Mouse (Mus musculus) lung, postnatal 0 days (tissue): ENCODE data around the gene Cldn16. TPM values are rescaled to one million over a fixed set of nuclear protein-coding genes. Genes with fewer than 3 reads are reported as not detected.
"Not testable (repeated sequence)": the region's sequence is repeated elsewhere in the genome, so short reads cannot be mapped to it uniquely, and the experiment has no call there.

Experiments
- ATAC-seq: fragments of 200-750 bp; cut with Nextera tagmentation; 2 replicates; pipeline ENCODE4 v1.8.0; 2017; ENCODE audit warnings: moderate library complexity
- DNase-seq: peaks from one replicate; pipeline ENCODE4 v3.0.0-alpha.2; 2016; ENCODE audit warnings: low spot score
- H3K27ac ChIP-seq: fragments of 300-500 bp; sonication (generic); 2 replicates; pipeline ENCODE4 v1.5.1; 2014; ENCODE audit warnings: antibody characterized with exemption, mild to moderate bottlenecking, low read length, mixed read lengths
- H3K27me3 ChIP-seq: fragments of 300-500 bp; sonication (generic); replicated peaks from 2 replicates; pipeline ENCODE4 v1.6.1; 2014; ENCODE audit warnings: low read length, mixed read lengths; ENCODE audit not compliant: insufficient read depth
- H3K36me3 ChIP-seq: fragments of 300-500 bp; sonication (generic); 2 replicates; pipeline ENCODE4 v1.6.1; 2014; ENCODE audit warnings: low read length, mixed read lengths; ENCODE audit not compliant: insufficient read depth
- H3K4me1 ChIP-seq: fragments of 300-500 bp; sonication (generic); 2 replicates; pipeline ENCODE4 v1.6.1; 2014; ENCODE audit warnings: antibody characterized with exemption, low read depth, low read length, mixed read lengths; ENCODE audit not compliant: insufficient read depth
- H3K4me2 ChIP-seq: fragments of 300-500 bp; sonication (generic); replicated peaks from 2 replicates; pipeline ENCODE4 v1.6.1; 2014; ENCODE audit warnings: low read depth, mild to moderate bottlenecking, low read length, moderate library complexity, mixed read lengths
- H3K4me3 ChIP-seq: fragments of 300-500 bp; sonication (generic); 2 replicates; pipeline ENCODE4 v1.5.1; 2014; ENCODE audit warnings: low read depth, low read length
- H3K9ac ChIP-seq: fragments of 300-500 bp; sonication (generic); replicated peaks from 2 replicates; pipeline ENCODE4 v1.6.1; 2014; ENCODE audit warnings: low read depth, mild to moderate bottlenecking
- H3K9me3 ChIP-seq: fragments of 300-500 bp; sonication (generic); 2 replicates; pipeline ENCODE4 v1.6.1; 2016; ENCODE audit warnings: low read length, mixed read lengths
- CTCF ChIP-seq: IDR thresholded peaks from 2 replicates; pipeline ENCODE4 v1.5.1; 2016; ENCODE audit warnings: antibody characterized with exemption, mild to moderate bottlenecking
- EP300 ChIP-seq: IDR thresholded peaks from 2 replicates; pipeline ENCODE4 v1.6.1; 2016; ENCODE audit warnings: antibody characterized with exemption, mild to moderate bottlenecking, control low read depth
- WGBS: fragments of 180-500 bp; shearing (Covaris S2); extraction: QIAGEN DNeasy Blood & Tissue Kit; methylation state at CpG from one replicate; pipeline ENCODE4 v1.1.7; 2014; 5-methylcytosine and 5-hydroxymethylcytosine counted together
- polyA plus RNA-seq: library from polyadenylated mRNA; unstranded; fragments of >200 nt; fragmentation: Nextera tagmentation; extraction: Ambion mirVana; gene quantifications from 2 replicates; pipeline ENCODE4 v1.2.1, GENCODE M21; 2015

The Cldn16 gene
- polyA plus RNA-seq, 1 experiment from 2014 or later = not detected

GRCm38 (mm10) chr16:26444843-26445242 is 18.1 kb upstream of the Cldn16 start:
- Histone ChIP-seq H3K27ac (no peak overlapping the region), H3K36me3 (no peaks in the 10 kb centered on the region), H3K4me3 (no peak overlapping the region), H3K4me1 (no peaks in the 10 kb centered on the region), H3K9me3 (no peaks in the 10 kb centered on the region), H3K27me3 (no peaks in the 10 kb centered on the region), H3K4me2 (no peak overlapping the region), H3K9ac (no peak overlapping the region)
- DNase-seq (peak; percentile 16), ATAC-seq (peak; percentile 57; the same call in 1 of the 2 replicates)
- TF ChIP-seq EP300 (peak; percentile 56), CTCF (no peak)

GRCm38 (mm10) chr16:26447594-26447993 is 15.3 kb upstream of the Cldn16 start:
- 57% methylated on average over 2 of the region's 2 CpGs for WGBS
- H3K4me1 ChIP-seq = no peaks in the 10 kb centered on the region
- H3K9me3 ChIP-seq = no peaks in the 10 kb centered on the region
- ATAC-seq (peak; percentile 35; the same call in 1 of the 2 replicates), DNase-seq (peak; percentile 67)
- H3K27ac ChIP-seq = no peak overlapping the region
- H3K36me3 ChIP-seq = no peaks in the 10 kb centered on the region
- no peak for TF ChIP-seq EP300
- peak; percentile 47 for TF ChIP-seq CTCF
- no peaks in the 10 kb centered on the region for H3K27me3 ChIP-seq
- no peak overlapping the region for H3K4me2 ChIP-seq
- no peak overlapping the region for H3K4me3 ChIP-seq
- no peak overlapping the region for H3K9ac ChIP-seq

GRCm38 (mm10) chr16:26454163-26454562 is 8.8 kb upstream of the Cldn16 start:
- no peak for TF ChIP-seq CTCF
- no peak for TF ChIP-seq EP300
- H3K4me2 ChIP-seq = no peak overlapping the region
- DNase-seq = no peak
- no peaks in the 10 kb centered on the region for H3K36me3 ChIP-seq
- WGBS = 48% methylated on average over 3 of the region's 3 CpGs
- H3K9me3 ChIP-seq = no peaks in the 10 kb centered on the region
- no peaks in the 10 kb centered on the region for H3K4me1 ChIP-seq
- ATAC-seq = no peak
- no peaks in the 10 kb centered on the region for H3K27me3 ChIP-seq
- H3K27ac ChIP-seq = no peak overlapping the region
- no peak overlapping the region for H3K9ac ChIP-seq
- no peak overlapping the region for H3K4me3 ChIP-seq

- Histone ChIP-seq H3K9me3 (no peaks in the 10 kb centered on the region), H3K4me3 (no peak overlapping the region), H3K4me2 (no peak overlapping the region), H3K9ac (no peak overlapping the region), H3K36me3 (no peaks in the 10 kb centered on the region), H3K27me3 (no peaks in the 10 kb centered on the region), H3K27ac (no peak overlapping the region), H3K4me1 (no peaks in the 10 kb centered on the region)
- DNase-seq (no peak), ATAC-seq (no peak)
- no peak for TF ChIP-seq CTCF
- no peak for TF ChIP-seq EP300
- whole genome bisulfite sequencing = 77% methylated on average over 2 of the region's 2 CpGs
These were observed 6.8 kb upstream of the Cldn16 start for GRCm38 (mm10) chr16:26456182-26456581.

- Histone ChIP-seq H3K27ac (no peak overlapping the region), H3K9ac (no peak overlapping the region), H3K27me3 (no peaks in the 10 kb centered on the region), H3K36me3 (no peaks in the 10 kb centered on the region), H3K4me2 (no peak overlapping the region), H3K9me3 (no peaks in the 10 kb centered on the region), H3K4me3 (no peak overlapping the region), H3K4me1 (no peaks in the 10 kb centered on the region)
- ATAC-seq (no peak), DNase-seq (no peak)
- 86% methylated on average over 4 of the region's 4 CpGs for WGBS
- no peak for TF ChIP-seq CTCF
These were observed 3.6 kb downstream of the Cldn16 start for GRCm38 (mm10) chr16:26466535-26466934.

GRCm38 (mm10) chr16:26471254-26471653 is 8.3 kb downstream of the Cldn16 start:
- no peak overlapping the region for H3K4me3 ChIP-seq

GRCm38 (mm10) chr16:26495721-26496120 is 32.8 kb downstream of the Cldn16 start:
- no peak for TF ChIP-seq EP300
- TF ChIP-seq CTCF = peak; percentile 70
- Histone ChIP-seq H3K27me3 (no peaks in the 10 kb centered on the region), H3K4me3 (no peak overlapping the region), H3K9me3 (no peaks in the 10 kb centered on the region), H3K4me1 (no peaks in the 10 kb centered on the region), H3K4me2 (no peak overlapping the region), H3K36me3 (no peaks in the 10 kb centered on the region), H3K27ac (no peak overlapping the region), H3K9ac (no peak overlapping the region)
- whole genome bisulfite sequencing = 9% methylated on average over 2 of the region's 2 CpGs
- DNase-seq (peak; percentile 34), ATAC-seq (no peak)

More at GRCm38 (mm10) chr16:26471254-26471653, 8.3 kb downstream of the Cldn16 start:
- Histone ChIP-seq H3K27me3 (no peaks in the 10 kb centered on the region), H3K9ac (no peak overlapping the region), H3K27ac (no peak overlapping the region), H3K4me1 (no peaks in the 10 kb centered on the region), H3K4me2 (no peak overlapping the region), H3K9me3 (no peaks in the 10 kb centered on the region), H3K36me3 (no peaks in the 10 kb centered on the region)
- 84% methylated on average over 4 of the region's 4 CpGs for WGBS
- no peak for ATAC-seq
- no peak for DNase-seq
- TF ChIP-seq EP300 (no peak), CTCF (no peak)

- H3K4me1 ChIP-seq, H3K36me3 ChIP-seq, ATAC-seq, H3K4me3 ChIP-seq, H3K9me3 ChIP-seq, H3K4me2 ChIP-seq, H3K27ac ChIP-seq, DNase-seq, H3K27me3 ChIP-seq, H3K9ac ChIP-seq: not testable (repeated sequence)
- WGBS = 85% methylated on average over 3 of the region's 3 CpGs
These were observed 36.8 kb downstream of the Cldn16 start for GRCm38 (mm10) chr16:26499705-26500104.
